Mouse (Mus musculus): Measurements from ENCODE around the gene Slc43a2.

DNA sequence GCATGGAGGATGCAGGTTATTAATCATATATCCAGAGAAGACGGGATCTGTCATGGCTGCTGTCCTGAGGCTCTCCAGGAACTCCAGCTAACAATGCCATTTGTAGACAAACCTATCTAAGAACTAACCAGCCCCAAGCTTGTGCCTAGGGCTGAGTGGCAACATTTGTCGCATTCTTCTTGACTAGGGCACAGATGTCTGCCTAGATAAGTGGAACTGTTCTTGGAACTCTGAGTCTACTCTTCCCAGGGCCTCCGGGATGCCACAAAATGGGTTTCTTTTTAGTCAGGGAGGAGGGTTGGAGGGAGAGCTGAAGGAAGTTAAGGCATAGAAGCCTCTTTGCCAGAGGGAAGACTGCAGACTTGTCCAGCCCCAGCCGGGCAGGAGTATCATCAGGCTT is 14.6 kb downstream of the Slc43a2 start:
- no peak for TF ChIP-seq EP300 (IDR thresholded peaks at IDR 0.05)
- no peak for TF ChIP-seq CTCF (IDR thresholded peaks at IDR 0.05)

All from lung, postnatal 0 days (tissue).